8 mouse cellular contexts compared by ENCODE assay signal in genomic region chr3:79287699-79288458, GRCm38 (mm10). TPM values are rescaled to one million over a fixed set of nuclear protein-coding genes. Genes with fewer than 3 reads are reported as not detected.
DNase-seq lines count a peak whose midpoint lies in the region; ATAC-seq lines count a peak whose summit lies in the region.

No protein-coding gene starts in this region.

- H3K4me3 ChIP-seq in neural tube, embryonic 11.5 days (ENCODE audit: low read depth, low read length) = peak overlapping the region; percentile 86
- H3K4me3 ChIP-seq in embryonic facial prominence, embryonic 13.5 days = peak overlapping the region; percentile 97
- peak overlapping the region; percentile 77 for H3K4me3 ChIP-seq in hindbrain, embryonic 12.5 days
- H3K4me3 ChIP-seq in liver, embryonic 12.5 days = peak overlapping the region; percentile 80

- peak overlapping the region; percentile 92 for H3K9ac ChIP-seq in neural tube, embryonic 11.5 days (ENCODE audit: low read length)
- peak overlapping the region; percentile 97 for H3K9ac ChIP-seq in embryonic facial prominence, embryonic 13.5 days
- H3K9ac ChIP-seq in hindbrain, embryonic 12.5 days = peak overlapping the region; percentile 94
- peak overlapping the region; percentile 79 for H3K9ac ChIP-seq in liver, embryonic 12.5 days

- H3K27ac ChIP-seq in neural tube, embryonic 11.5 days (ENCODE audit: low read depth, low read length) = no peak overlapping the region
- 0 out of 2 replicates have a peak overlapping the region, but pooled peaks have one; percentile 98 for H3K27ac ChIP-seq in embryonic facial prominence, embryonic 13.5 days
- H3K27ac ChIP-seq in hindbrain, embryonic 12.5 days = peak overlapping the region; percentile 99
- no peak overlapping the region for H3K27ac ChIP-seq in liver, embryonic 12.5 days

- H3K9me3 ChIP-seq in neural tube, embryonic 11.5 days (ENCODE audit: control insufficient read depth, low read length) = no peaks in the 10 kb centered on the region
- H3K9me3 ChIP-seq in embryonic facial prominence, embryonic 13.5 days = no peaks in the 10 kb centered on the region
- no peaks in the 10 kb centered on the region for H3K9me3 ChIP-seq in hindbrain, embryonic 12.5 days (replicated peaks)
- no peaks in the 10 kb centered on the region for H3K9me3 ChIP-seq in liver, embryonic 12.5 days (replicated peaks)

- 17% methylated on average over 17 of the region's 17 CpGs for WGBS in neural tube, embryonic 11.5 days
- 14% methylated on average over 17 of the region's 17 CpGs for WGBS in embryonic facial prominence, embryonic 13.5 days
- WGBS in hindbrain, embryonic 12.5 days = 18% methylated on average over 17 of the region's 17 CpGs
- 10% methylated on average over 17 of the region's 17 CpGs for WGBS in liver, embryonic 12.5 days (ENCODE audit: insufficient replicate concordance)

- peak; percentile 26 for DNase-seq in neural tube, embryonic 11.5 days (ENCODE audit: low spot score)
- no peak for DNase-seq in neural tube, embryonic 10.5 days (ENCODE audit: extremely low spot score, low spot score)
- DNase-seq in splenic B cell, adult 2 months (ENCODE audit: low read depth, low spot score) = peak; percentile 6
- DNase-seq in layer of hippocampus, postnatal 10 days (ENCODE audit: low spot score in 2 of 2) = no peak
- no peak for DNase-seq in ovary, postnatal 14 days (ENCODE audit: low spot score)

- no peaks in the 10 kb centered on the region for H3K36me3 ChIP-seq in neural tube, embryonic 11.5 days (ENCODE audit: control insufficient read depth, insufficient read depth, low read length)
- no peaks in the 10 kb centered on the region for H3K36me3 ChIP-seq in embryonic facial prominence, embryonic 13.5 days
- H3K36me3 ChIP-seq in hindbrain, embryonic 12.5 days = no peaks in the 10 kb centered on the region
- H3K36me3 ChIP-seq in liver, embryonic 12.5 days = no peaks in the 10 kb centered on the region
- H3K36me3 ChIP-seq in splenic B cell, adult 2 months (ENCODE audit: control insufficient read depth, insufficient read depth, low read length, poor library complexity, severe bottlenecking) = no peaks in the 10 kb centered on the region

- peak overlapping the region; percentile 80 for H3K4me2 ChIP-seq in neural tube, embryonic 11.5 days (ENCODE audit: low read depth)
- peak overlapping the region; percentile 70 for H3K4me2 ChIP-seq in embryonic facial prominence, embryonic 13.5 days
- H3K4me2 ChIP-seq in hindbrain, embryonic 12.5 days (replicated peaks) = peak overlapping the region; percentile 91
- peak overlapping the region; percentile 97 for H3K4me2 ChIP-seq in liver, embryonic 12.5 days

- H3K27me3 ChIP-seq in neural tube, embryonic 11.5 days (ENCODE audit: control insufficient read depth, insufficient read depth, low read length) = peaks cover 4% of the 10 kb centered on the region; the same call in 1 of the 2 replicates
- peaks cover 4% of the 10 kb centered on the region; the same call in 1 of the 2 replicates for H3K27me3 ChIP-seq in embryonic facial prominence, embryonic 13.5 days
- peaks cover 9% of the 10 kb centered on the region for H3K27me3 ChIP-seq in hindbrain, embryonic 12.5 days
- H3K27me3 ChIP-seq in liver, embryonic 12.5 days (replicated peaks) = peaks cover 62% of the 10 kb centered on the region
- no peaks in the 10 kb centered on the region; the same call in 1 of the 2 replicates for H3K27me3 ChIP-seq in splenic B cell, adult 2 months (ENCODE audit: control insufficient read depth, insufficient read depth, low read length, poor library complexity, severe bottlenecking)

- no peak for ATAC-seq in neural tube, embryonic 11.5 days (ENCODE audit: insufficient read depth, low FRiP score, low TSS enrichment)
- no peak for ATAC-seq in embryonic facial prominence, embryonic 13.5 days (ENCODE audit: insufficient number of reproducible peaks, insufficient read depth, low FRiP score, low TSS enrichment, low read depth)
- ATAC-seq in hindbrain, embryonic 12.5 days (ENCODE audit: low FRiP score) = no peak
- ATAC-seq in liver, embryonic 12.5 days = no peak

- H3K4me1 ChIP-seq in neural tube, embryonic 11.5 days (ENCODE audit: control insufficient read depth, insufficient read depth, low read length) = peaks cover 10% of the 10 kb centered on the region
- H3K4me1 ChIP-seq in embryonic facial prominence, embryonic 13.5 days = peaks cover 34% of the 10 kb centered on the region
- peaks cover 24% of the 10 kb centered on the region for H3K4me1 ChIP-seq in hindbrain, embryonic 12.5 days
- peaks cover 25% of the 10 kb centered on the region for H3K4me1 ChIP-seq in liver, embryonic 12.5 days

RNA-seq across cellular contexts. Expression of gene Rapgef2, which starts 1.6 kb away (rescaled TPM):
- 7.3 and 7.5 TPM in 2 replicates for polyA plus RNA-seq in neural tube, embryonic 11.5 days (2014; fragmentation: Nextera tagmentation; extraction: Ambion mirVana)
- polyA plus RNA-seq in embryonic facial prominence, embryonic 13.5 days (2015; fragmentation: Nextera tagmentation; extraction: Ambion mirVana) = 8.9 and 9.2 TPM in 2 replicates
- 12.1 and 12.4 TPM in 2 replicates for polyA plus RNA-seq in hindbrain, embryonic 12.5 days (2016; fragmentation: Nextera tagmentation; extraction: Ambion mirVana)
- 2.1 and 2.2 TPM in 2 replicates for polyA plus RNA-seq in liver, embryonic 12.5 days (2016; fragmentation: Nextera tagmentation; extraction: Ambion mirVana)
- total RNA-seq in layer of hippocampus, postnatal 10 days (2021) = 100 to 1,000 TPM in 1 of 2 experiments, 10 to 100 TPM in 1; 92.7 to 105 TPM

RNA-seq across cellular contexts. Expression of gene Gm17359, which starts 48.6 kb away (rescaled TPM):
- 0.31 TPM in 1 of 2 replicates, not detected in the other for polyA plus RNA-seq in neural tube, embryonic 11.5 days (2014; fragmentation: Nextera tagmentation; extraction: Ambion mirVana)
- polyA plus RNA-seq in embryonic facial prominence, embryonic 13.5 days (2015; fragmentation: Nextera tagmentation; extraction: Ambion mirVana) = not detected in 2 replicates
- polyA plus RNA-seq in hindbrain, embryonic 12.5 days (2016; fragmentation: Nextera tagmentation; extraction: Ambion mirVana) = 0.12 and 0.25 TPM in 2 replicates
- not detected in 2 replicates for polyA plus RNA-seq in liver, embryonic 12.5 days (2016; fragmentation: Nextera tagmentation; extraction: Ambion mirVana)
- not detected for total RNA-seq in layer of hippocampus, postnatal 10 days (2021)

Comparison
In these comparisons a context has a peak if more than half of its experiments do, and no peak if none do; other contexts are left out.
1. DNase-seq: peak in neural tube, embryonic 11.5 days (single experiment) and splenic B cell, adult 2 months (single experiment); none in neural tube, embryonic 10.5 days (single experiment), layer of hippocampus, postnatal 10 days (0 of 2) and ovary, postnatal 14 days (single experiment).
2. H3K27ac ChIP-seq: peak in embryonic facial prominence, embryonic 13.5 days (single experiment) and hindbrain, embryonic 12.5 days (single experiment); none in neural tube, embryonic 11.5 days (single experiment) and liver, embryonic 12.5 days (single experiment).
3. Peak in every context shown above with its lines, with median percentiles within 50 percentile points of each other: H3K4me2 ChIP-seq, H3K4me3 ChIP-seq and H3K9ac ChIP-seq.